Mouse (Mus musculus) frontal cortex, postnatal 36 days (tissue): ENCODE results near the gene Mesp2.

Source experiments
- DNase-seq, 2 experiments: peaks; one replicate each; pipeline ENCODE4 v3.0.0; 2022; ENCODE audit warnings: low spot score in 2 of 2

Mesp2 gene

DNA sequence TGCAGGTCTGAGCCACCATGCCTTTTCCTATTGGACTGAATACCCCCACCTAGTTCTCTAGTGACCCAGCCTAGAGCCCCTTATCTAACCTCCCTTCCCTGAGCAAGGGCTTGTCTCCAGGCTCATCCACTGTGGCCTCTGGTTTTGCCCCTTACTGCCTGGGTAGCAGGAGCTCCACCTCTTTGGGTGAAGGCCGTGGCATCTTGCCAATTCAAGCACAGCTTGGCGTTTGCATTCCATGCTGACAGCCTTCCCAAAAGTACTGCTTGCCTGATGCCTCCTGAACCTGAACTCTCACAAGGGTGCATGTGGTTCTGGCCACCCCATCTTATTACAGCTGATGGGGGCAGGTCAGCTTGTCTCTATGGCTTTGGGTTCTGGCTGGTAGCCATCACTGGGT, 6.6 kb upstream of the Mesp2 start:
- DNase-seq: no peak

DNA sequence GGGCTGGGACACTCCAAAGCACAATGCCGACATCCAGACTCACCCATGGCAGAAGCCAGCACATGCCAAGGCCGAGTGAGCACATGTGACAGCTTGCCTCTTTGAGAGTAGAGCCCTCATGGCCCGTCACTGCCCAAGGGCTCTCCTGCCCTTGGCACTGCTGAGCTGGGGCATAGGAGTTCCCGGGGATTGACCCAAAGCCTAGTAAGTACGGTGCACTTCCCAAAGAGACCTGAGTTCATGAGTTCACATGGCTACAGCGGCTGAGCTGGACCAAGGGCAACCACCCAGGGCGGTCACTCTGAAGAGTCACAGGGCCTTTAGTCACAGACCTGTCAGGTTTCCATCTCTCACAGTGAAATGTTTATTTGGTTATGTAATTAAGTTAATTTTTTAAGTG, 2.0 kb upstream of the Mesp2 start:
- DNase-seq: no peak

DNA sequence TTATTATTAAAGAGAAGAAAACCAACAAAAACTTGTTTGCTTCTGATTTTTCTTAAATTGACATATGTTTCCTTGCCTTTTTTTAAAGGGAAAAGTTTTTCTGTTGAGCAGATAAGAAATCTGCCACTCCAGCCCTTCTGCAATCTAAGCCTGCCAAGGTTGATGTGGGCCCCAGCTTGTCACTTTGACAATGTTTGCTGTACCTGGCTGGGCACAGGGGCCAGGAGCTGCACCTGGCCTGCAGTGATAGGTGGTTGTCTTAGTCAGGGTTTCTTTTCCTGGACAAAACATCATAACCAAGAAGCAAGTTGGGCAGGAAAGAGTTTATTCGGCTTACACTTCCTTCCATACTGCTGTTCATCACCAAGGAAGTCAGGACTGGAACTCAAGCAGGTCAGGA, 2.9 kb downstream of the Mesp2 start:
- no peak for DNase-seq

DNA sequence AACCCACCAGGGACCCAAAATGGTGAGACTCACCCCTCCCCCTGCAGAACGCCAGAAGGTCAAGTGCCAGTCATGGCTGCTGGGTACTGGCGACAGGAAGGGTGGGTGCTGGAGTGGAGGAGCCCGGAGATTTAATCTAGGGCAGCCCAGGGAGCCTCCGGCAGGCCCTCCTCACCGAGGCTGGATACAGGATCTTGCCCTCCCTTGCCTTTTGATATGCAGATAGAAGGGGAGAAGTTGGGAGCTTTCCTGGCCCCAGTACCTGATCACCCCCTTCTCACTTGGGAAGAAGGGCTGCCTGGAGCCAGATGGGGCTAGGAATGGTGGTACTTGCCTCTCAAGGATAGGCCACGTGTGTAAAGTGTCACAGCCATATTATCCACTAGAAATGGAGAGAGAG, 7.8 kb downstream of the Mesp2 start:
- no peak for DNase-seq

DNA sequence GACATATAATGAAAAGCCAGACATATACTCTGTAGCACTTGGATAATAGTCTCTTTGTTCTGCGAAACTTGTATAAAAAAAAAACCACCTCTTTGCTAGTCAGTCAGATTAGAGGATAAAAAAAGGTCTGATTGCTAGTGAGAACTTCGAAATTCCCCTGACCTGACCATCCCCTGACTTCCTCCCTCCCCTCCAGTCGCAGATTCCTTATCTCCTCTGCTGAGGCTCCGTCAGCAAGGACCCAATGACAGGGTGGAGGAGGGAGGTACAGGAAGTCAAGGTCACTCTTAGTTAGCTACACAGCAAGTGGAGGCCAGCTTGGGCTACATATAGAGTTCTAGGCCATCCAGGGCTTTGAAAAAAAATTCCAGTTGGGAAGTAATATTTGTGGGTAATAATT, 9.0 kb downstream of the Mesp2 start:
- DNase-seq: no peak

DNA sequence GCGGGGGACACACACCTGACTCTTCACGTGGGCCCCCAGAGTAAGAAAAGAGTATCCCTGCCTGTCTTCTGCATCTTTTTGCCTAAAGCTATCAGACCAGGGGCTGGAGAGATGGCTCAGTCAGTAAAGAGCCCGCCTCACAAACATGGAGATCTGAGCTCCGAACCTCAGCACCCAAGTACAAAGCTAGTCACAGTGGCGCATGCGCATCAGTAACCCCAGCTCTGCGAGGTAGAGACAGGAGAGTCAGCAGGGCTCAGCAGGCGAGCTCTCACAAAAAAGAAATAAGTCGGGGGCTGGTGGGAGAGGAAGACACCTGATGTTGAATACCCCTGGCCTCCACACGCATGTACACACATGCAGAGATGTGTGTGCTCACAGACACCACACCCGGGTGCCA, 9.5 kb downstream of the Mesp2 start:
- DNase-seq: no peak

DNA sequence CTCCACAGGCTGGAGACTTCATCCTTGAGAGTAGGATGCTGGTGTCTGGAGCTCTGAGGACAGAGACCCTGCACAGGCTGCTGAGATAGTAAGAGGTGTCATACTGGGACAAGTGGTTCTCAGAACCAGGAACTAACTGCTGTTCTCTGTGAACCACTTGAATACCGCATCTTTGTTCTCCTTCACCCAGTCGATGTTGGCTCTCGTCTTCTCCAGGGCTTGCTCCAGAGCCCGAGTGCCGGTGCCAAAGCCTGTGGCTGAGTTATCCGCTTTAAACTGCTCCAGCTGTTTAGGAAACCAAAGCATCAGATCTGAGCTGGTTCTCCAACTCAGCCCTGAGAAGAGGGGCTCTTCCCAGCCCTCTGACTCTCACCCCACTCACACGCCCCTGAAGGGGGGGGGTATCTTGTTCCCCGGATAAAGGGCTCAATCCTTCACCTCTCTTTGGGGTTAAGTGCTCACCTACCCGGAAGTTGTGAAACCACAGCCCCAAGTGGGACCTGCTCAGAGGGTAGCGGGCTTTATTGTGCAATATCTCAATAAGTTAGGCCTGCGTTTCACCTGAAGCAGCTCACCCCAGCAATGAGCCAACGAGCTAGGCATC, 11.7 kb downstream of the Mesp2 start:
- no peak for DNase-seq

DNA sequence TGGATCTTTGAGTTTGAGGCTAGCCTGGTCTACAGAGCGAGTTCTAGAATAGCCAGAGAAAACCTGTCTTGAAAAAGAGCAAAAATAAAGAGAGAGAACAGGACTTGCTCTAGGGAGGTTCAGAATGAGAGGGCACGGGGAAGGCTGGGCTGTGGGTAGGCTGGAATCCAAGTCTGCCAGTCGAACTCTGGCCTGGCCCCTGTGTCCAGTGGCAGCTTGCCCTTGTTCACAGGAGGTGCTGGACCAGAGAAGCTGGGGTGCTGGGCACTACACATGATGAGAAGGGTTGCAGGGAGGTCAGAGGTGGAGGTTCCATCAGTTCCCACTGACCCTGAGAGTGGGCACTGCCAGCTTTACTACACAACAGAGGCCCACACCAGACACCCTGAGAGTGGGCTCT, 17.8 kb downstream of the Mesp2 start:
- DNase-seq: no peak

DNA sequence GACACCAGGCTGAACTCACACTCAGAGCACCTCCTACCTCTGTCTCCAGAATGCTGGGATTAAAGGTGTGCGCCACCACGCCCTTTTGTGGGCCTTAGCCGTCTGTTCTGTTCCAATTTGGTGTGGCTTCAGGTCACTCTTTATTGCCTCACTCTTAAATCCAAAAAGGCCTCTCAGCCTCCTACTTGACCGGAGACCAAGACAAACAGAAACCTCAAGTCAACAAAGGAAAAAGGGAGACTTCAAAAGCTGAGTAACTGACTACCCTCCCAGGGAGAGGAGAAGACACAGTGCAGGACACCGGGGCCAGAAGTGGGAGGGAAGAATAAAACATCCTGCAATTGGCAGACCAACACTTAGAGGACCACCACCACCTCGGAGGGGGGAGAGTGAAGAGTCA, 20.6 kb downstream of the Mesp2 start:
- DNase-seq: no peak

DNA sequence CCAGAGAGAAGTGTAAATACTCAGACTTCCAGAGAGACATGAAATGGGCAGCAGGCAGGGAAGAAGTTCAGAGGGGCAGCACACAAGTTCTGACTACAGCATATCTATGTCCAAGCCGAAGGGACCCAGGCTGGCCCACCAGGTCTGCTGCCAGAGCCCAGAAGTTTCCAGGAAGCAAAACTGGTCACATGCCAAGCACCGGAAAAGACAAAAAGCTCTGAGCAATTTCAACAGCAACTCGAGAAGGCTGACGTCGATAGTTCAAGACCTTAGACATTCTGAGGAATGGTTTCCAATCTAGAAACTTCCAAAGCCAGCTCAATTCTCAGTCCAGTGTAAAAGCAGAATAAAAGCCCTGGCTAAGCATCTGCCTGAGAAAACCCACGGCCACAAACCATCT, 21.1 kb downstream of the Mesp2 start:
- no peak for DNase-seq

DNA sequence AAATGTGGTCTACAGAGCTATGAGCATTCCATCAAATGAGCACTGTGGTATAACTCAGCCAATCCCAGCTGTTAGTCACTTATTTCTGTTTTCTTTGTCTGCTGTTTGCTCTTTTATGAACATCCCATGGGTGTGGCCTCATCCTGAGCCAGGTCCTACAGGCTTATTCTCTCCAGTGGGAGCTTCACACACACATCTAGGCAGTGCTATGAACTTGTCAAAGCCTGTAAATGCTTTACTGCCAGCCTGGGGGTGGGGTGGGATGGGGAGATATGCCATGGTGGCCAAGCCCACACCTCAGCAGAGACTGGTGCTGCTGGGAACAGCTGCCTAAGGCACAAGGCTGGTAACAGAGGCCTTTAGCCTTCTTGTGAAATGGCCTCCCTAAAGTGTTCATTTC, 22.5 kb downstream of the Mesp2 start:
- DNase-seq: no peak

DNA sequence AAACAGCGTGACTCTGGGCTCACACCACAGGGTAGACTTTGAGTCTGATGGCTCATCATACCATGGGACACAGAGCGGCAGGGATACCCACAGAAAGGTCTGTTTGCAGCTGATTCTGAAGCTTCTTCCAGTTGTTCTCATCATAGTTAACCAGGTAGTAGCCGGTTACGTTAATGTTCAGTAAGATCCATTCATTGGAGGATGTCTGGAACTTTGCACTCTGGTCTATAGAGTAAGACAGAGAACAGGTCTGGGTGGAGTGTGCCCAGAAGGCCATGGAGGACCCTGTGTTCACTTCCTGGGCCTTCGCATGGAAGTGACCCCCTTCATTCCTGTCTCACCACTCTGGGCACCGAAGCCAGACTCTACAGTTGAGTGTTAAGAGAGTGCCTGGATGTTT, 24.7 kb downstream of the Mesp2 start:
- DNase-seq: no peak

DNA sequence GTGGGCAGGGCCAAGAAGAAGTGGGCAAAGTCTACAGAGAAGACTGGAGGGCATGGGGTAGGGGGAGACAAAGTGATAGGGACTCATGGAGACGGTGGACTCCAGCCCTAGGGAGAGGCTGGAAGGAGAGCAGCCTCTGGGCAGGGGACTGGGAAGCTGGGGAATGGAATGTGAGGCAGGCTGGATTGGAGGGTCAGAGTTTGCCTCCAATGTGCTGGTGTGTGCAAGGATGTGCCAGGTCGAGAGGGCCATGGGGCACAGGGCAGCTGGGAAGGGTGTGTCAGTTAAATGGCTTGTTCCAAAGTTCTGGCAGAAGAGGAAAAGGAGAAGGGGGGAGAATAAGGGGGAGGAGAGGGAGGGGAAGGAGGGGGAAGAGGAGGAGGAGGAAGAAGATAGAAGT, 26.7 kb downstream of the Mesp2 start:
- no peak for DNase-seq

DNA sequence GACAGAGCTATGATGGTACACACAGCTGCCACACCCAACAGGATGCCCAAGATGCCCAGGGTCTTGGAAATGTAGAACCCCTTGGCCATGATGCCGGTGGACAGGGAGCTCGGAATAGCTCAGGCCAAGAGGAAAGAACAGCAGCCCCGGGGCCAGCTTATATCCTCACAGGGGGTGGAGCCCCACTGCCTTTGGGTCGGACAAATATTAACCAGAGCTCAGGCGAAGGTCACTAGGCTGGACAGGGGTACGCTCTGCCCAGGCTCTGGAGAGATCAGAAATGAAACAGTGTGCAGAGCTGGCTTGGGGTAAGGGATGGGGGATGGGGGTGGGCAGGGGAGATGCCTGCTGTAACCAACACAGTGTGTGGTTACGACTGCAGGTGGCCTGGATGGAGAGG, 31.6 kb downstream of the Mesp2 start:
- no peak for DNase-seq

DNA sequence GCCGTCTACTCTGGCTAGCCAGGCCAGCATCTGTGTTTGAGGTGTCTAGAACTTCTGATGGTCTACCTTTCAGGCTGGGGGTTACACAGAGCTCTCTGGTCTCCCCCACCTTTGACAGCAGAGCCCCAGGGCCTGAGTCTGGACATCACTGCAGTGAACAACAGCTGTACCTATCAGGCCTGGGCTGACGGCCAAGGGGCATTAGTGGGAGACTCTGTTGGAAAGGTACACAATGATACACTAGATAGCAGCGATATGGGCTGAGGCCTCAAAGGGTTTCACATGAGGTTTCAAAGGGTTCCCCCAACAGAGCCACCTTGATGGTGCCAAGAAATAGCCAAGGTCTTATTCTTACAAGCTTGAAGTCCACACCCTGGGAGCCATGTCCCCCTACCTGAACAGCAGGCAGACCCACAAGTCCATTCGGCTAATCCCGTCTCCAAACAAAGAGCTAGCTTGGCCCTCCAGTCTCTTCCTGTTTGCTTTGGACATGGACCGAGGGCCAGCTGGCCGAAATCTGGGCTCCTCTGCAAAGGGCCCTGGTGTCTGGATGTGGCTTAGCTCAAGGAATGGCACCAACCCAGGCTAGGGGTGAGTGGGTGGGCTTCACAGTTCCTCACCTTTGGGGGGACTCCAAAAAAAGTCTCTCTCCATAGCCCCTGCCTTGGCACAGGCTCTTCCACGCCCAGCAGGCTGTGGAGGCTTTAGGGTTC, 33.7 kb downstream of the Mesp2 start:
- no peak for DNase-seq

DNA sequence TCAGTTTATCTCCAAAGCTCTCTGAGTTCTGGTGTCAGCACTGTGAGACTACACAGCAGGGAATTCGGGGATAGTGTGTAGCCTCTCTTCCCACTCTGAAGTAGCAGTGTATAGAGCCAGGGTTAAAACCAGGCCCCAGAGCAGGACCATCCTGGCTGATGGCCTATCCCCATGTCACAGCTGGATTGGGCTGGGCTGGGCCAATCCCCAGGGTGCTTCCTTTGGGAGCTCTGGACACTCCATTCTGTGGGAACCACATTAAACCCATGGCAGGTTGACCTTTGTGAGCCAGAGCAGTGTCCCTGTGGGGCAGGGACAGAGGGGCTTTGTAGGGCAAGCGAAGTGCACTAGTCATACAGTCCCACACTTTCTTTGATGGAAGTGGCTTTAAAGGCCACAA, 35.8 kb downstream of the Mesp2 start:
- no peak for DNase-seq

DNA sequence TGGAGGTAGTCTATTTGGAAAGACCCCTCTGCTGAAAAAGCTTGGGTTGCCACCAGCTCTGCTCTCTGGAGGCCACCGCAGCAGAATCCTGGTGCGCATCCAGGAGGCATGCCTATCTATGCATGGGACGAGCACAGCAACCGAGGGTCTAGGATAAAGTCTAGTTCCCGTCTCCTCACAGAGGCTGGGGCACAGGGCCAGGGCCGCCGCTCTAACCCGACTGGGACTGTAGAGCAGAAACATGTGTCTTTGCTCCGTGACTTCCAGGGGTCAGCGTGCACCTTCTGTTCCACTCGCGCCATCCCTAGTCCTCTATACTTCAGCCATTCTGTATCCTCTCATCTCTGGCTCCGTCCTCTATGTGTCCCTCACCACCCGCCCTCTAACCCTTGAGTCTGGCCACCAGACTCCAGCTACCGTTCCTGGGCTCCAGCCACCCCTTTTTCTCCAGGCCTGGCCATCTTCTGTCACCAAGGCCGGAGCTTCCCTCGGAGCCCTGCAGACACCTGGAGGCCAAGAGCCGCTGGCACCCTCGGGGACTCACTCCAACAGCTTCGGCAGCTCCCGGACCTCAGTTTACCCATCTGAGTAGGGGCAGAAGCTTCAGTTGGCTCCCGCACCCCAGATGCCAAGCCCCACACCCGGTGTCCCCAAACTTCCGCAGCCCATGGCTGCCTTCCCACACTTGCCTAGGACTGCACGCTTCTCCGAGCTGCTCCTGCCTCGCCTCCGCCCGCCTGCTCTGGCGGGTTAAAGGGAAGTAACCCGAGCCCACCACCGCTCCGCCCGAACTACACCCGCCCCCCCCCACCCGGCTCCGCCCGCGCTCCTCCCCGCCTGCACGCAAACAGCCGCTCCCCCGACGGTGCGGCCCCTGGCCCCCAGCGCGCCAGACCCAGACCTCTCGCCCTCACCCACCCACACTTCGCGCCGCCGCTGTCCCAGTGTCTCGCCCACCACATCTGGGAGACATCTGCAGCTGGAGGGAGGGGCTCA, 37.2 kb downstream of the Mesp2 start:
- no peak for DNase-seq

DNA sequence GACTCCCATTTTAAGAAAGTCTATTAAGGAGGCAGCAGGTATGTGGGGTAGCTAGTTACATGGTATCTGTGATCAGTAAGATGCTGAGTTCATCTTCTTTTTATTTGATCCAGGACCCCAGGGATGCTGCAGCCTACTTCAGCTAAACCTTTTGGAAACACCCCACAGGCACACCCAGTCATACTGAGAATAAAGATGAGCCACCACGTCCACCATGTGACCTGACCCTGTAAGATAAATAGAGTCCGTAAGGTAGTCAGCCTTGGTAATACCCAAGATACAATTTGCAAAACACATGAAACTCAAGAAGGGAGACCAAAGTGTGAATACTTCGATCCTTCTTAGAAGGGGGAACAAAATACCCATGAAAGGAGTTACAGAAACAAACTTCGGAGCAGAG, 45.8 kb downstream of the Mesp2 start:
- no peak for DNase-seq

DNA sequence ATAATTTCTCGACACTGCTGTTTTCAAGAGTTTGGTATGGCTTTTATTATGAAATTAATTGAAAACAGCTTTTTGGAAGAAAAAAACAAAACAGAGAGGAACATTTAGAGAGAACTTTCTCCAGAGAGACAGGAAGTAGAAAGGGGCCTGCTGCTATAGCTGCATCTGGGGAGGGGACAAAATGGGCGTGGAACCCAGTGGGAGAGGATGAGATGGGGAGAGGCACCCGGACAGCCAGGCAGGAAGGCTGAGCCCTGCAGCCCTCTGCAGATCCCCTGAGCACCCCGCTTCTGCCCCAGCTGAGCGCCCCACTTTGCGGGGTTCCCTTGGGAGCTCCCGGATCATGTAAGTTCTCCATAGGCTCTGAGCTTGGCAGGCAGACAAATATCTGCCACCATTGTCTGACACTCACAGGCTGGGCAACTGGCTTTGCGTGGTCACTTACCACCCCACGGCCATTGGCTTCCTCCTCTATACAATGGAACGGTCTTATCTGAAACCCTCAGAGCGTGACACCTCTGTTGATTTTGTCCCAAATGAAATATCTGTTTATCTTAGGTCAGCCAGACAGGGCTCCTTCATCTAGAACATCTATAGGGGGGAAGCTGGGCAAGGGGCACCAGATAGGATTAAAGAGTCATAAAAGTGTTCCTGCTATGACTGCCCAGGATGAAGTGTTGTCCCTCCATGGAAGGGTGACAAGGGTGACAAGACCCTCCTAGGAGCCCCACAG, 47.8 kb downstream of the Mesp2 start:
- no peak for DNase-seq

DNA sequence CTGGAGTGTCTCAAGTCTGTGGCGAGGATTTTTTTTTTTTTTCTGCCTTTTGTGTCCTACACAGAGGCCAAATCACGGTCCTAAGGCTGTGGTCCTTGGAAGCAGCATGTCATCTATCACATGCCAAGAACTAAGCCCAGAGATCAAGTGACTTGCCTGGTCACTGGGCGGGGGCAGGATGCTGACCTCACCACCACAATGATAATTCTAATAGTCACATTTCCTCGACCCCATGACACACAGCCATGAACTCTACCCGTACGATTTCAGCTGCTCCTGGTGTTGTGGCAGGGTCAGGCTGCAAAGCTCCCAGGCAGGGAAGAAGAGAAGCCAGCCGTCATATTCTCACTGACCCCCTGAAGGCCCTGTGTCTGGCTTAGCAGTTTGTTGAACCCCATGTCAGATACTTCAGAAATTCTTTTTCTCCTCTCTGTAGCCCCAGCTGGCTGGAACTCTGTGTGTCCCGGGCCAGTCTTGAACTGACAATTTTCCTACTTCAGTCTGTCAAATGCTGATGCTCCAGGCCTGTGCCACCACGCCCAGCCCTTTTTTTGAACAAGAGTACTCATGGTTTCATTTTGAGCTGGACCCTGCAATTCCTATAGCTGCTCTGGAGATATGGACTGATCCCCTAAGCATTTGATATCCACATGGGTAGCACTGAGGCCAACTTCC, 48.6 kb downstream of the Mesp2 start:
- DNase-seq: no peak

DNA sequence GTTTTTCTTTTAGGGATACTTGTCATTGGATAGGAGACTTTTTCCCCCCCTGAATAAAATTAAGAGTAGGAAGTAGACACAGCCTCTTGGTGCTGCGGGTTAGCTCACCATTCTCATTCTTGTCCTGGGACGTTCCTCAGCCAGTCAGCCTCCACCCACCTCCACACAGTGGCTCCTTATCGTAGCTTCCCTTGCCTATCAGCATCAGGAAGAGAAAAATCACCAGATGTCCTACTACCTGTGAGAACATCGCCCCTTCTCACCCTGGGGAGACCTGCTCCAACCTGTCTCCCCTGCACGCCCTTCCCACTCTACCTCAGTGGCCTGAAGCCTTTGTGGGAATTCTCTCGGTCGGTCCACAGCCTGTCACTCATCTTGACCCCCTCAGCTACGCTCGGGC, 50.3 kb downstream of the Mesp2 start, which contains the start of gene Anpep:
Gene Anpep (minus strand): TSS at position 249 of the 400 bp plus-strand sequence.
- no peak for DNase-seq
